Mouse (Mus musculus) kidney, adult 18-20 months (tissue): Measurements from ENCODE around the gene Kank1.

Experiments used
- DNase-seq: peaks from one replicate; pipeline ENCODE4 v3.0.0; 2021

Kank1 gene

GRCm38 (mm10) chr19:25407185-25407886 is 170.6 kb downstream of the Kank1 start:
- peak; percentile 50 for DNase-seq

GRCm38 (mm10) chr19:25407887-25408236 is 171.1 kb downstream of the Kank1 start:
- DNase-seq = no peak

- no peak for DNase-seq
Observed at GRCm38 (mm10) chr19:25409239-25409638, 172.5 kb downstream of the Kank1 start.

- DNase-seq = no peak
Observed at GRCm38 (mm10) chr19:25411353-25411752, 174.6 kb downstream of the Kank1 start.

GRCm38 (mm10) chr19:25415448-25415847 is 178.7 kb downstream of the Kank1 start:
- no peak for DNase-seq

- no peak for DNase-seq
Observed at GRCm38 (mm10) chr19:25417671-25418070, 180.9 kb downstream of the Kank1 start.

- DNase-seq = no peak
Observed at GRCm38 (mm10) chr19:25419983-25420382, 183.2 kb downstream of the Kank1 start.

- DNase-seq = peak; percentile 54
Observed at GRCm38 (mm10) chr19:25422096-25422495, 185.3 kb downstream of the Kank1 start.

- DNase-seq = no peak
Observed at GRCm38 (mm10) chr19:25423371-25423770, 186.6 kb downstream of the Kank1 start.

- no peak for DNase-seq
Observed at GRCm38 (mm10) chr19:25426431-25426830, 189.7 kb downstream of the Kank1 start.

- DNase-seq = no peak
Observed at GRCm38 (mm10) chr19:25427886-25428285, 191.1 kb downstream of the Kank1 start.

- DNase-seq = no peak
Observed at GRCm38 (mm10) chr19:25428338-25428962, 191.7 kb downstream of the Kank1 start.

GRCm38 (mm10) chr19:25431431-25431830 is 194.7 kb downstream of the Kank1 start:
- no peak for DNase-seq

GRCm38 (mm10) chr19:25431909-25432308 is 195.1 kb downstream of the Kank1 start:
- no peak for DNase-seq

GRCm38 (mm10) chr19:25433169-25433690 is 196.5 kb downstream of the Kank1 start:
- no peak for DNase-seq

- no peak for DNase-seq
Observed at GRCm38 (mm10) chr19:25434345-25434744, 197.6 kb downstream of the Kank1 start.

GRCm38 (mm10) chr19:25434795-25435194 is 198.0 kb downstream of the Kank1 start:
- DNase-seq = no peak

GRCm38 (mm10) chr19:25435412-25435811 is 198.6 kb downstream of the Kank1 start:
- DNase-seq = no peak

GRCm38 (mm10) chr19:25436175-25436574 is 199.4 kb downstream of the Kank1 start:
- DNase-seq = no peak

GRCm38 (mm10) chr19:25436789-25437650 is 200.2 kb downstream of the Kank1 start:
- no peak for DNase-seq

GRCm38 (mm10) chr19:25438246-25438645 is 201.5 kb downstream of the Kank1 start:
- DNase-seq = no peak

GRCm38 (mm10) chr19:25439807-25440206 is 203.0 kb downstream of the Kank1 start:
- DNase-seq = no peak

- DNase-seq = no peak
Observed at GRCm38 (mm10) chr19:25440736-25441135, 204.0 kb downstream of the Kank1 start.
